Mouse (Mus musculus) sigmoid colon, adult 10 weeks (tissue): ENCODE results near the gene Mamld1. TPM values are rescaled to one million over a fixed set of nuclear protein-coding genes. Genes with fewer than 3 reads are reported as not detected.

ENCODE experiments used
- polyA plus RNA-seq: library from polyadenylated mRNA; stranded (reverse); fragments of 350-450 nt; fragmentation: Illumina TruSeq; extraction: RNeasy Lipid Tissue Mini Kit (QIAGEN cat#74804); gene quantifications from one replicate; pipeline ENCODE4 v1.2.3, GENCODE M21; 2014; ENCODE audit warnings: low read depth, low replicate concordance

Gene Mamld1
- 1.8 TPM for polyA plus RNA-seq

DNA sequence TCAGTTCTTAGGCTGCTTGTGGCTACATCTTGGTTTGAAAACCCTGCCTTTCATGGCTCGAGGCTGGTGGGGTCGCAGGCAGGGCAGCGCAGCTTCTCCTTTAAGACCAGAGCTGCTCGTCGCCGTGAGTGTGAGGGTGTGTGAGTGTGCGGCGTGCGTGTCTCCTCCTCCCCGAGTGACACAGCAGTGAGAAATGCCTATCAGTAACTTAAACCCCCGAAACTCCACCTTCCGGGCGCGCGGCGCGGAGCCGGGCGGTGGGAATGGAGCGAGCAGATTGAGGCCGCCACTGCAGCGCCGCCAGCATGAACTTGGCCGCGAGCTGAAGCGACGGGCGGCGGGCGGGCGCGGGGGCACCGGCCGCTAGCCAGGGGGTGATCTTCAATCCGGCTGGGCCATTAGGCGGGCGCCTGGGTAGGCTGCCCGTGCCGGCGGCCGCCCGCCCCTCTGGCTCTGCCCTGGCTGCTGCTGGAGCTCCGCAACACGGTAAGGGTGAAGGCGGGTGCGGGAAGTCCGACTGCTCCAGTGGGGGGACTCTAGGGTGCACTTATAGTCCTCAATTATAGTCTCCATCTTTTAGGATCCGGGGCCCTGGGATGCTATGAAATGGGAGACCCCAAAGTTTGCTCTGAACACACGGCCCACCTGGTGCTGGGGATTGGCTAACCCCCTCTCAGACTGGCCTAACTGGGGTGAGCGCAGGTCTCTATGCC is at the start of gene Mamld1:
Mamld1 (plus strand) TSS at position 393 of the 713 bp plus-strand sequence.

Other genes with a start within 250 kb of the Mamld1 start
- gene Mtm1, start 160.5 kb downstream of the Mamld1 start, polyA plus RNA-seq: 136 TPM